Mouse (Mus musculus): ENCODE results near the gene Sidt1. TPM values are rescaled to one million over a fixed set of nuclear protein-coding genes. Genes with fewer than 3 reads are reported as not detected.
"Not testable (repeated sequence)": the region's sequence is repeated elsewhere in the genome, so short reads cannot be mapped to it uniquely, and the experiment has no call there.

Gene Sidt1
- polyA plus RNA-seq, 1 experiment from 2014 or later, result 0.42 TPM

GRCm38 (mm10) chr16:44293960-44294359, 39.0 kb downstream of the Sidt1 start:
- Histone ChIP-seq H3K9ac (replicated peaks; ENCODE audit: low read length) (no peak overlapping the region), H3K36me3 (replicated peaks; ENCODE audit: control insufficient read depth, insufficient read depth, low read depth, low read length) (no peaks in the 10 kb centered on the region), H3K27ac (replicated peaks; ENCODE audit: low read depth, low read length) (no peak overlapping the region), H3K4me2 (ENCODE audit: low read depth, low read length) (no peak overlapping the region), H3K4me1 (ENCODE audit: control insufficient read depth, insufficient read depth, low read length) (no peaks in the 10 kb centered on the region), H3K4me3 (ENCODE audit: low read depth, low read length) (no peak overlapping the region), H3K27me3 (ENCODE audit: control insufficient read depth, insufficient read depth, low read length) (no peaks in the 10 kb centered on the region), H3K9me3 (replicated peaks; ENCODE audit: control insufficient read depth, low read length) (no peaks in the 10 kb centered on the region)
- DNase-seq (ENCODE audit: low spot score) (no peak), ATAC-seq (replicated peaks; ENCODE audit: insufficient number of reproducible peaks, low FRiP score, low TSS enrichment, low read depth) (no peak)

DNA sequence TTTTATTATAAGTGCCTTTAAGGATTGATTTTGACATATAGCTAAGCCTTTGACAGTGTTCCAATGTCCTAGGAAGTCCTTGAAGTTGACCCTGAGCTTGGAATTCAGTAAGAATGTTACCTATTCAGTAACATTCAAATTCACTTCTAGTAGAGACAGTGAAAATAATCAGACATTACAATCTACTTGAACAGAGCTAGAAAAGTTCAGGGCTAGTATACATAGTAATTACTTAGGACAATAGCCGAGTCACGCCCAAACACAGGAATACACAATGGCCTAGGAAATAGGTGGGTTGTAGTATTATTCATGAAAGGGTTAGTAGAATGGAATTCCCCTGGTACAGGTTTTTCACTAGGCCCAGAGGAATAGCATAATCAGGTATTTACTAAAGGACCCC, 40.3 kb downstream of the Sidt1 start:
- H3K9me3 ChIP-seq (replicated peaks; ENCODE audit: control insufficient read depth, low read length); H3K4me1 ChIP-seq (ENCODE audit: control insufficient read depth, insufficient read depth, low read length); H3K4me2 ChIP-seq (ENCODE audit: low read depth, low read length); H3K27ac ChIP-seq (replicated peaks; ENCODE audit: low read depth, low read length); H3K9ac ChIP-seq (replicated peaks; ENCODE audit: low read length); H3K36me3 ChIP-seq (replicated peaks; ENCODE audit: control insufficient read depth, insufficient read depth, low read depth, low read length); DNase-seq (ENCODE audit: low spot score); H3K27me3 ChIP-seq (ENCODE audit: control insufficient read depth, insufficient read depth, low read length); H3K4me3 ChIP-seq (ENCODE audit: low read depth, low read length); ATAC-seq (replicated peaks; ENCODE audit: insufficient number of reproducible peaks, low FRiP score, low TSS enrichment, low read depth): not testable (repeated sequence)
- WGBS, result 90% methylated on average over 2 of the region's 2 CpGs

GRCm38 (mm10) chr16:44289004-44289648, 43.9 kb downstream of the Sidt1 start:
- no peak for ATAC-seq (replicated peaks; ENCODE audit: insufficient number of reproducible peaks, low FRiP score, low TSS enrichment, low read depth)
- Histone ChIP-seq H3K4me3 (ENCODE audit: low read depth, low read length) (no peak overlapping the region), H3K36me3 (replicated peaks; ENCODE audit: control insufficient read depth, insufficient read depth, low read depth, low read length) (no peaks in the 10 kb centered on the region), H3K27ac (replicated peaks; ENCODE audit: low read depth, low read length) (no peak overlapping the region), H3K4me2 (ENCODE audit: low read depth, low read length) (no peak overlapping the region), H3K9me3 (replicated peaks; ENCODE audit: control insufficient read depth, low read length) (no peaks in the 10 kb centered on the region), H3K27me3 (ENCODE audit: control insufficient read depth, insufficient read depth, low read length) (no peaks in the 10 kb centered on the region), H3K4me1 (ENCODE audit: control insufficient read depth, insufficient read depth, low read length) (no peaks in the 10 kb centered on the region), H3K9ac (replicated peaks; ENCODE audit: low read length) (no peak overlapping the region)
- DNase-seq (ENCODE audit: low spot score), result no peak
- WGBS, result 78% methylated on average over 4 of the region's 4 CpGs

DNA sequence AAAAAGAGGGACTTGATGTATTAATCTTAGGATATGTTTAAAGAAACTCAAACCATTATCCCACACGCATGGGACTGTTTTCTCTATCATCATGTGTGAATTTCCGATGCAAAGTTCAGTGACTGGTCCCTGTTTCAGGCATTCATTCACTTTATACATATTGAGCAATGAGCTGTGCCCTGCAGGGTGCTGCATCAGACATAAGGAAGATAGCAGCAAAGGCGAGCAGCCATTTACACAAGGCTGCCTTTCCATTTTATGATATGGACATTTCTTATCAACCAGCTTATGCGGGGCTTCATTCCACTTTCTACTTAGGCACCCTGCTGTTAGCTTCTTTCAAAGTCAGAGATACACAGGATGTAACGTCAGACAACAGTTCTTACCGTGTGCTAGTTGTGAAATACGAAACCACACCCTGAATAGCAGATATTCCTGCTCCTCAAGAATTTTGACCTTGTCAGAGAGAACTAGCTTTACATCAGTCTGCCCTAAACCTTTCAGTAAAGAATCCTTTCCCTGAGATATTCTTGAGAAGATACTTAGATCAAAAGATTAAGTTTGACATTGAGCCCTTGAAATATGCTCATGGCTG, 45.5 kb downstream of the Sidt1 start:
- Histone ChIP-seq H3K4me3 (ENCODE audit: low read depth, low read length) (no peak overlapping the region), H3K9ac (replicated peaks; ENCODE audit: low read length) (no peak overlapping the region), H3K36me3 (replicated peaks; ENCODE audit: control insufficient read depth, insufficient read depth, low read depth, low read length) (no peaks in the 10 kb centered on the region), H3K9me3 (replicated peaks; ENCODE audit: control insufficient read depth, low read length) (no peaks in the 10 kb centered on the region), H3K27me3 (ENCODE audit: control insufficient read depth, insufficient read depth, low read length) (no peaks in the 10 kb centered on the region), H3K4me1 (ENCODE audit: control insufficient read depth, insufficient read depth, low read length) (no peaks in the 10 kb centered on the region), H3K27ac (replicated peaks; ENCODE audit: low read depth, low read length) (no peak overlapping the region), H3K4me2 (ENCODE audit: low read depth, low read length) (no peak overlapping the region)
- no peak for ATAC-seq (replicated peaks; ENCODE audit: insufficient number of reproducible peaks, low FRiP score, low TSS enrichment, low read depth)
- WGBS, result 58% methylated on average over 7 of the region's 7 CpGs
- no peak for DNase-seq (ENCODE audit: low spot score)

DNA sequence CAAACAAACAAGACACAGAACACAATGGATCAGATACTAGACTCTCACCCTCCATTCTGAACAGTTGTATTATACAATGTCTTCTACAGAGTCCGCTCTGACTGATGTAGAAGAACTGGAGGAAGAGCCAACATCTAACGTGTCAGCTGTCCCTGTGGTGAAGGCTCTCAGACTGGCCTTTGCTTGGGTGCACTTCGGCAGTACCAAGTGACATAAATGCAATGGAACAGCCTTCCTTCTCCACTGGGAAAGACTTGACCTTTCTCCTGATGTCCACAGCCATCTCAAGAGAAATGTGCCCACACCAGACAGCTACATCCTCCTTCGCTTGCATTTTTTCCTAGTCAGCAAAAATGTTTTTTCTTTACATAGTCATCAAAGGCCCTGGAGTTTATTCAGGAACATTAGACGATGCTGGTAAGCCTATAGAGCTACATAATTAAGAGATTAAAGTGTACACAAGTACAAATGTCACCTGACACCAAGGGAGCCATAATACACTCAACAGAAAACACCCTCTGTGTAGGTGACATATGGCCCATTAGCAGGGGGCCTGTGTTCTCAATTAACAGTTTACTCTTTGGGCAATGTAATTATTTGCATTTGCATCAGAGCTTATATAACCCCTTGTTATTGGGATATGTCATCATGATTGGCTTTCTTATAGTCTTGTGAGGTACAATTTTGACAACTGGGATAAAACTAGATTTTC, 50.2 kb downstream of the Sidt1 start:
- H3K9ac ChIP-seq (replicated peaks; ENCODE audit: low read length), result no peak overlapping the region
- no peak for ATAC-seq (replicated peaks; ENCODE audit: insufficient number of reproducible peaks, low FRiP score, low TSS enrichment, low read depth)
- H3K27me3 ChIP-seq (ENCODE audit: control insufficient read depth, insufficient read depth, low read length), result no peaks in the 10 kb centered on the region
- H3K4me1 ChIP-seq (ENCODE audit: control insufficient read depth, insufficient read depth, low read length), result no peaks in the 10 kb centered on the region
- no peak for DNase-seq (ENCODE audit: low spot score)
- 72% methylated on average over 5 of the region's 5 CpGs for WGBS
- no peak overlapping the region for H3K27ac ChIP-seq (replicated peaks; ENCODE audit: low read depth, low read length)
- H3K9me3 ChIP-seq (replicated peaks; ENCODE audit: control insufficient read depth, low read length), result no peaks in the 10 kb centered on the region
- H3K4me2 ChIP-seq (ENCODE audit: low read depth, low read length), result no peak overlapping the region
- no peak overlapping the region for H3K4me3 ChIP-seq (ENCODE audit: low read depth, low read length)
- H3K36me3 ChIP-seq (replicated peaks; ENCODE audit: control insufficient read depth, insufficient read depth, low read depth, low read length), result no peaks in the 10 kb centered on the region

- no peak overlapping the region for H3K9ac ChIP-seq (replicated peaks; ENCODE audit: low read length)
- ATAC-seq (replicated peaks; ENCODE audit: insufficient number of reproducible peaks, low FRiP score, low TSS enrichment, low read depth), result no peak
- no peaks in the 10 kb centered on the region for H3K9me3 ChIP-seq (replicated peaks; ENCODE audit: control insufficient read depth, low read length)
- no peak overlapping the region for H3K4me2 ChIP-seq (ENCODE audit: low read depth, low read length)
- no peaks in the 10 kb centered on the region for H3K36me3 ChIP-seq (replicated peaks; ENCODE audit: control insufficient read depth, insufficient read depth, low read depth, low read length)
- DNase-seq (ENCODE audit: low spot score), result no peak
- no peaks in the 10 kb centered on the region for H3K27me3 ChIP-seq (ENCODE audit: control insufficient read depth, insufficient read depth, low read length)
- H3K27ac ChIP-seq (replicated peaks; ENCODE audit: low read depth, low read length), result no peak overlapping the region
- H3K4me1 ChIP-seq (ENCODE audit: control insufficient read depth, insufficient read depth, low read length), result no peaks in the 10 kb centered on the region
- no peak overlapping the region for H3K4me3 ChIP-seq (ENCODE audit: low read depth, low read length)
- 73% methylated on average over 3 of the region's 3 CpGs for WGBS
Observed at GRCm38 (mm10) chr16:44282036-44282435, 51.0 kb downstream of the Sidt1 start.

DNA sequence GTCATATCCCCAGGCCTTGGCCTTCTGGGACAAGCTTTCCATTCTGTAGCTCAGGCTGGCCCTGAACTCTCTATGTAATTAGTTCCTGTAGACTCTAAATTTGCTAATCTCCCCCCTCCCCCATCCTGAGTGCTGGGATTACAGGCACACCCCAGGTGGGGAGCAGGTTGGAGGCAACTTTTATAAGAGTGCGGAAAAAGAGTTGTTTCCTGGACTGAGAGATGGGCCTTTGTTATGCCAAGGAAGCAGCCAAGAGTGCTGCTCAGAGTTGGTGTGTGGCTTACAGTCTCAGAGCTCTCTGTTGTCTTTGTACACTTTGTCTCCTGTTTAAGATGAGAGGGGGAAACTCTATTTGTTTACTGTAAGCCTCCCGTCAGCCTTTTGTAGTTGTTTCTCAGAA, 52.2 kb downstream of the Sidt1 start:
- Histone ChIP-seq H3K9ac (replicated peaks; ENCODE audit: low read length) (no peak overlapping the region), H3K27me3 (ENCODE audit: control insufficient read depth, insufficient read depth, low read length) (no peaks in the 10 kb centered on the region), H3K9me3 (replicated peaks; ENCODE audit: control insufficient read depth, low read length) (no peaks in the 10 kb centered on the region), H3K36me3 (replicated peaks; ENCODE audit: control insufficient read depth, insufficient read depth, low read depth, low read length) (no peaks in the 10 kb centered on the region), H3K4me3 (ENCODE audit: low read depth, low read length) (no peak overlapping the region), H3K27ac (replicated peaks; ENCODE audit: low read depth, low read length) (no peak overlapping the region), H3K4me2 (ENCODE audit: low read depth, low read length) (no peak overlapping the region), H3K4me1 (ENCODE audit: control insufficient read depth, insufficient read depth, low read length) (no peaks in the 10 kb centered on the region)
- WGBS, result 53% methylated on average over 2 of the region's 2 CpGs
- no peak for DNase-seq (ENCODE audit: low spot score)
- ATAC-seq (replicated peaks; ENCODE audit: insufficient number of reproducible peaks, low FRiP score, low TSS enrichment, low read depth), result no peak

- no peaks in the 10 kb centered on the region for H3K27me3 ChIP-seq (ENCODE audit: control insufficient read depth, insufficient read depth, low read length)
- 92% methylated on average over 10 of the region's 10 CpGs for WGBS
- H3K9ac ChIP-seq (replicated peaks; ENCODE audit: low read length), result no peak overlapping the region
- H3K4me2 ChIP-seq (ENCODE audit: low read depth, low read length), result no peak overlapping the region
- no peaks in the 10 kb centered on the region for H3K9me3 ChIP-seq (replicated peaks; ENCODE audit: control insufficient read depth, low read length)
- H3K36me3 ChIP-seq (replicated peaks; ENCODE audit: control insufficient read depth, insufficient read depth, low read depth, low read length), result no peaks in the 10 kb centered on the region
- H3K27ac ChIP-seq (replicated peaks; ENCODE audit: low read depth, low read length), result no peak overlapping the region
- H3K4me1 ChIP-seq (ENCODE audit: control insufficient read depth, insufficient read depth, low read length), result no peaks in the 10 kb centered on the region
- no peak for DNase-seq (ENCODE audit: low spot score)
- H3K4me3 ChIP-seq (ENCODE audit: low read depth, low read length), result no peak overlapping the region
- no peak for ATAC-seq (replicated peaks; ENCODE audit: insufficient number of reproducible peaks, low FRiP score, low TSS enrichment, low read depth)
Observed at GRCm38 (mm10) chr16:44277212-44277611, 55.8 kb downstream of the Sidt1 start.

Data from embryonic facial prominence, embryonic 11.5 days (tissue).